Mouse (Mus musculus): ENCODE data around the gene Dnm2. TPM values are rescaled to one million over a fixed set of nuclear protein-coding genes. Genes with fewer than 3 reads are reported as not detected.

Dnm2 gene
- total RNA-seq (2021) = 10 to 100 TPM; 87.1 to 92.7 TPM

DNA sequence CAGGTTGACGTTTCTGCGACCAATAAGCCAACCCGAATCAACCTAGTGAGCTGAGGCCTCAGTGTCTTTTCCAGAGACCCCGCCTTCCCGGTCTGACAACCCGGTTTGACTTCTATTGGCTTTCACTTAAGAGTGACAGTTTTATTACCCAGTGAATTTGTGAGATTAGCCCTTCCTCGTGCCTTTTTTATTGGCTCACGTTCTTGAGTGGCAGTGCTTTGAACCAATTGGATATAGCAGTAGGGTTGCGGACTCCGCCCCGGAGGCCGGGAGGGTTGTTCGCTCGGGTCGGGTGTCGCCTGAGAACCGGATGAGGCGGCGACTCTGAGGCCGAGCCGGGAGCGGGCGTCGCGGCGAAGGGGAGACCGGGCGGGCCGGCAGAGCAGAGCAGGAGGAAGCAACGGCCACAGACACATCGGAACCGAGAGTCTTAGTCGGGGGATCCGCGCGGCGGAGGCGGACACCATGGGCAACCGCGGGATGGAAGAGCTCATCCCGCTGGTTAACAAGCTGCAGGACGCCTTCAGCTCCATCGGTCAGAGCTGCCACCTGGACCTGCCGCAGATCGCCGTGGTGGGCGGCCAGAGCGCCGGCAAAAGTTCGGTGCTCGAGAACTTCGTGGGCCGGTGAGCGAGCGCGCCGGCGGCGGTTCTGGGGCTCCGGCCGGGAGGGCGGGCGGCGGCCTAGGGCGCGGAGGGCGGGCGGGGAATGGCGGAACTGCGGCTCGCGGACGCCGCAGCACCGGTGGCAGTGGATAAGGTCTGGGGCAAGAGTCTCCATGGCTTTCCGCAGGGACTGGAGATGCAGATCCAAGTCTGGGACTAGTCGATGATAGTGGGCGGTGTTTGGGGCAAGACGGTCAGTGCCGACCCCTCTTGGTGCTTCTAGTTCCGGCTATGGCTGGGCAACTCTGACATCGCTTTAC is at the start of gene Dnm2:
Dnm2 (plus strand) TSS at position 278 of the 925 bp plus-strand sequence.
- intact Hi-C loops (cut with DNase I) = loop anchor here (5.0 kb wide), 1 partner anchor 47 kb away; no protein-coding TSS in a partner anchor
- DNase-seq = peak; percentile 95

DNA sequence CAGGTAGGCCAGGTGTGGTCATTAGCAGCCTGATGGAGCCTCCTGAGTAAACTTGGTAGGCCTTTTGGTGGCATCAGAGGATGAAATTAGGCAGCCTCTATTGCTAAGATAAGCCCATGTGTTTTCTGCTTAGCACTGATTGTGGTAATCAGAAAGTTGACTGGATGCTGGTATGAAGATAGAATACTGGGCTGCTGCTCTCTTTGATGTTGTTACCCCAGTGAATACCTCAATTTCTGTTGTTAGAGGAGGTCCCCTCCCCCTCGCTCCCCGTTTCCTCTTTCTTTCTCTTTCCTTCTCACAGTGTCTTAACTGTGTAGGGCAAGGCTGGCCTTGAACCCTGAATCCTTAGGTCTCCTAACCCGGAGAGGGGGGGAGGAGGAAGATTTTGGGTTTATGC is 45.5 kb upstream of the Dnm2 start:
- intact Hi-C loops (cut with DNase I) = no loop called here
- no peak for DNase-seq

DNA sequence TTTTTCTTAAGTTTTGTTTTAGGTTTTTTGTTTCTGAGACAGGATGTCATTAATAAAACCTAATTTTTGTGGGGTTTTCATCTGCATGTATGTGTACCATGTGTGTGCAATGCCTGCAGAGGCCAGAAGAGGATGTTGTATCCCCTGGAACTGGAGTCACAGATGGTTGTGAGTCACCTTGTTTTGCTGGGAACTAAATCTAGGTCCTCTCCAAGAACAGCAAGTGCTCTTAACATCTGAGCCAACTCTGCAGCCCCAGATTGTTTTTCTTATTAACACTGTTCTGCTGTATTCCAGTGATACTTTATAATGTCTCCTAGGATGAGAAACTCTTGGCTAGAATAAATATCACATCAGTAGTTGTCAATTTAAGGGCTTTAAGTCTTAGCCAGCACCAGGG is 43.8 kb upstream of the Dnm2 start:
- intact Hi-C loops (cut with DNase I) = no loop called here
- no peak for DNase-seq

DNA sequence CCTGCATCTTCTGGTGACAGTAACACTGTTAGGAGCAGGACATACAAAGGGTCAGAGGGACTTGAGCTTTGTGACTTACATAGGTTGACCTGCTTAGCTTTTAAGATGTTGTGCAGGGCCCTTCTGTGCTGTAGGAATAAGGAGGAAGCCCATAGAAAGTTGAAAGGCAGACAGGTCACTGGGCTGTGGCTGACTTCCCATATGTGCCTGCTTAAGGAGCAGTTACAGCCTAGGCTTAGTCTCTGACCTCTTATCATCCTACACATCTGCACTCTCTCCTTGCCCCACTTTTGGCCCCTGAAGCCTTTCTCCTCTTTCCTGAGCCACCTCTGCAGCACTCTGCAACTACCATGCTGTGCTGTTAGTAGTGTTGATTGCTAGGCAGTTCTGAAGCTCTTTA is 40.7 kb upstream of the Dnm2 start:
- intact Hi-C loops (cut with DNase I) = no loop called here
- no peak for DNase-seq

DNA sequence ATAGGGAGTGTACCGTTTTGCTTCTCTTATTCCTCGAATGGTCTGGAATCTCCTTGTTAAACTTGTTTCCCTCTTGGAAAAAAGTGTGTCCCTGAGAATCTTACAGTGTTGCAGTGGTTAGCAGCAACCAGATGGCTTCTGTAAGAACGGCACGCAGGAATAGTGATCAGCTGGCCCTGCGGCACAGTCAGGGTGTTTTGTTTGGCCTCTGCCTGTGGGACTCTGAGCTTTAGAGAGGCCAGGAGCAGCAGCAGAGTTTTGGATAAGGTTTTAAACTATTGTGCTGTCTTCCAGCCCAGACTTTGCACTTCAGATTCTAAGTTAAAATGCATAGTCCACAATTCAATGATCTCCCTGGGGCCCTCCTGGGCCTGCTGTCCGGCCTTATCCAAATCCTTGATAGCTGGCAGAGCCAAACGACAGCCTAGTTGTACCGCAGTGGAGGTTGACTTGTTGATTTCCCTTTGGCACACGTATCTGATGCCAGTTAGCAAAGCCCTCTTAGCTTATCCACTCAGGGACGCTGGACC is 32.0 kb upstream of the Dnm2 start:
- no peak for DNase-seq
- intact Hi-C loops (cut with DNase I) = no loop called here

DNA sequence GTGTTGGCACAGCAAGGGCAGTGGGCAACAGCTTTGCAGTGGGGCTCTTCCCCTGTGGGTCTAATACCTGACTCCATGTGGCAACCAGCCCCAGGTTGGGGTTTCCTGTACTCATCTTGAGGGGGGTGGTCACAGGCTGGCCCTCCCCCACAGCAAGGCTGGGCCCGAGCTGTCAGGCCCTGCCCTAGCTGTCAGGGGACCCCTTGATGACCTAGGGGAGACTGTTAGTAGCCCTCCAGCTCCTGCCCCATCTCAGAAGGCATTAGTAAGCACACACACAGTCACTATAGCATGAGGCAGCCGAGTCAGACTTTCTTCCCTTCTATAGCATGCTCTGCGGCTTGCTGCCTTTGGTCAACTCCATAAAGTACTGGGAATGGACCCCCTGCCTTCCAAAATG is 29.0 kb upstream of the Dnm2 start:
- intact Hi-C loops (cut with DNase I) = no loop called here
- no peak for DNase-seq

DNA sequence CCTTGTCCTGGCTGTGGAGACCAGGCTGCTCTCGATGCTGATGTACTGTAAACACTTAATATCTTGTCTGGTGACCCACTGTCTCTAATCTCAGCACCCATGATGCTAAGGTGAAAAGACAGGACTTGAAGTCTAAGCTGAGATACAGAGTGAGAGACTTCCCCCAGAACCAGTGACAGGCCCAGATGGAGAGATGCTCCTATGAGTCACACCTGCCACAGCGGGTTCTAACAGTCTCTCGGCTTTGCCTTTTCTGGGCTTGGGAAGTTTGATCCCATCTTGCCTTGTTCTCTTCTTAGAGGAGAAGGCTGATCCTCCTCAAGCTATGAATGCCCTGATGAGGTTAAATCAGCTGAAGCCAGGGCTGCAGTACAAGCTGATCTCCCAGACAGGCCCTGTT is 27.5 kb upstream of the Dnm2 start:
- intact Hi-C loops (cut with DNase I) = no loop called here
- no peak for DNase-seq

DNA sequence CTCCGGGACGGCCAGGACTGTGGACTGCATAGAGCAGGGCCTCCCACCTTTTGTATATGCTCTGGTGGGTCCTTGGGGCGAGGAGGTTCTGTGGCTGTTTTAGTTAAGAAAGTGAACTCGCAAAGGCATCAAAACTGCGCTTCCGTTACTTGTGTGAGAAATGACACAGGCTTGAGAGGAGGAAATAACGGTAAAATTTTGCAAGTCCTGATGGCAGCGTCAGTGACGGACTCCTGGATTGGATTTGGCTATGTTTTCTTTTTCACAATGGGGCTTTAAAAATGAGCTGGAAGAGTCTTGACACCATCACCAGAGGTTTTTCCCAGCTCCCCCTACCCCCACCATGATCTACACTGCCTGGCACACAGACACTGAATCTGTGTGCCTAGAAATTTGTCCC is 23.7 kb upstream of the Dnm2 start:
- no peak for DNase-seq
- intact Hi-C loops (cut with DNase I) = no loop called here

DNA sequence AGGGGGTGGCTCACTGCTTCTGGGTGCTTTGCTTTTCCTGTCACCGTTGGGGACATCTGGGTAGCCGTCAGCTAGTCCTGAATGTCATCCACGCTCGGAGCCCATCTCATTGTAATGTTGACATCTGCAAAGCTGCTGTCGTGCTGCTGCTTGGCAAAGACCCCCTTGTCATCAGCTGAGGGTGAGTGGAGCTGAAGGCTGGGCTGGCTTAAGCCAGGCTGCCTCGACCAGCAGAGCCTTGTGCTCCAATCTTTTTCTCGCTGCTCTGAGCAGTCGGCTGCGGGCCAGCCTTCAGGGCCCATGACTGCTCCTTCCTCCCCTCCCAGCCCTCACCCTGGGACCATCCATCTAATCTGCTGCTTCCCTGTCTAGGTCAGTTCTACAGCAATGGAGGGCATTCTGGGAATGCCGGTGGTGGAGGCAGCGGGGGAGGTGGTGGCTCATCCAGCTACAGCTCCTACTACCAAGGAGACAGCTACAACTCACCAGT is 21.9 kb upstream of the Dnm2 start:
- intact Hi-C loops (cut with DNase I) = no loop called here
- no peak for DNase-seq

DNA sequence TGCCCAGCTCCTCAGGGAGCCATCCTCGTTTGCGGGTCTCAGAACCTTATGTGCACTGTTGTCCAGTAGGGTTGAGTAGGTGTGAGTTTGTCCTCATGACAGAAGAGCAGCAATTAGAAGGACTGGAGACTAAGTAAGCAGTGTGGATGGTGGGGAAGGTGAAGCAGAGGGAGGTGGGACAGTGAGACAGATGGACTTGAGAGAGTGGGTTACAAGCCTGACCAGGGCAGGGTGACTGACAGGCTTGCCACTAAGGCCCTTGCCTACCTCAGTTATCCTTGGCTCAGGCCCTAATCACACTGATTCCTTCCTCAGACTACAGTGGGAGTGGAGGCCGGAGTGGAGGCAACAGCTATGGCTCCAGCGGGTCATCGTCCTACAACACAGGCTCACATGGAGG is 21.0 kb upstream of the Dnm2 start:
- DNase-seq = no peak
- intact Hi-C loops (cut with DNase I) = no loop called here

DNA sequence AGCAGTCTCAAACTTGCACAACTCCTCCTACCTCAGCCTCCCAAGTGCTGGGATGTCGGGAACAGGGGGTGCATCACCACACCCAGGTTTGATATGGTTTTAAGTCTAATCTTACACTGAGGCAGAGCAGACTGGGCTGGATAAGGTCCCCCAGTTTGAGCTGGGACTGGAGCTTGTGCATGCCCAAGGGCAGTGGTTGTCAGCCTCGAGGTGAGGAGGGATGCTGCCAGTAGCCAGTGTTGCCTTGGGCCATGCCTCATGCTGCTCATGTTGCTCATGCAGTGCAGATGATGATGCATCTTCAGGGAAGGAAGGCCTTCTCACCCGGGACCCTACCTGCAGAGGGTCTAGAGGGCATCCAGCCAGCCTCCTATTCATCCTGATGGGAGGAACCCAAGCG is 19.2 kb upstream of the Dnm2 start:
- DNase-seq = no peak
- intact Hi-C loops (cut with DNase I) = no loop called here

DNA sequence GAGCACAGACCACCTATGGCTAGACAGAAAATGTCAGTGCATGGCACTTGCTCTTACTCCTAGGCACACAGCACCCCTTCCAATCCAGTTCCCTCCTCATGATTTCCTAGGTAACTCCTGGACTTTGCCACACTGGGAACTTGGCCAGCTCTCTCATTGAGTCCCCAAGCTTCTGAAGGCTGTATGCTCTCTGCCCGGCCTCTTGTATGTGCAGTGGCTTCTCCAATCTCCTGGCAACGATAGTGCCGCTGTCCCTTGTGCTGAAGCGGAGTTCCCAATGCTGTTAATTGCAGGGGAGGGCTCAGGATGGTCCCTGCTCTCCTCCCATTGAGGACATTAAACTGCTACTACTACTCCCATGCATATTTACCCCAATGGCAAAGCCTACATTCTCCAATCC is 16.8 kb upstream of the Dnm2 start:
- DNase-seq = peak; percentile 58
- intact Hi-C loops (cut with DNase I) = no loop called here

DNA sequence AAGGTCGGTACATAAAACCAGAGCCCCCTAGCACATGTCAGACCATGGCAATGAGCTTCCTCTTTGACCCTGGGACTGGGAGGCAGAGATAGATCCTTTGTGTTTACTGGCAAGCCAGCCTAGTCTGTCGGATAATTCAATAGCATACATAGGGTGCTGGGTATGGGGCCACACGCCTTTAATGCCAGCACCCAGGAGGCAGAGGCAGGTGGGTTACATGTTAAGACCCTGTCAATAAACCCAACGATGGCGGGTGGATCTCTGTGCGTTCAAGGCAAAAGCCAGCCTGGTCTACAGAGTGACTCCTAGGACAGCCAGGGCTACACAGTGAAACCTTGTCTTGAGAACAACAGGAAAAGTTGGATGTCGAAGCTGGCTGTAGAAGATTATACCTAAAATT is 16.1 kb upstream of the Dnm2 start:
- intact Hi-C loops (cut with DNase I) = no loop called here
- no peak for DNase-seq

DNA sequence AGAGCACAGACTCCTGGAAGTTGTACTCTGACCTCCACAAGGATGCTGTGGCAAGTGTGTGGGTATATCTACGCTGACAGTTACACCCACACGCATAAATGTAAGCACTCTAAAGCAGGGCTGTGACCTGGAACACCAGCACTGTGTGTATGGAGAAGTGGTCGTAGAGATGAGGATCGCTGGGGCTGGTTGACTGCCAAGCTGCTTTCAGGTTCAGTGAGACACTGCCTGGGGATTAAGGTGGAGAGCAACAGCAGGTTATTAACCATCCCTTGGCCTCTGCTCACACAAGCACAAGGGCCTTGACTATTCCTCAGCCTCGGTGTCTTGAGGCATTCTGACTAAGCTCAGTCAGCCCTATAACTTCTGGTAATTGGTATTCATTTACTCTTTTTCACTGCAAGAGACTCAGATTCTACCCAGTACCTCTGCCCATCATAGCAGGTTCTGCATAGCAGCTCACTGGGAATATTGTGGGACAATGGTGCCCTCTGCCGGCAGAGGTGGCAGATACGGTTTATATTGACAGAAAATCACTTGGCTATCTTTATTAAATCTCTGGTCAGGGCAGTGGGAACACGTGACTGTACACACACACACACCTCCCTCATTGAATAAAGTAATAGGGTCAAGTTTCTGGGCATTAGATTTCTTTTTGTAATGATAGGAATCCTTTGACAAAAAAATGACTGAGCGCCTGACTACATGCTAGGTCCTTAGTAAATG is 15.0 kb upstream of the Dnm2 start:
- intact Hi-C loops (cut with DNase I) = no loop called here
- peak; percentile 88 for DNase-seq

DNA sequence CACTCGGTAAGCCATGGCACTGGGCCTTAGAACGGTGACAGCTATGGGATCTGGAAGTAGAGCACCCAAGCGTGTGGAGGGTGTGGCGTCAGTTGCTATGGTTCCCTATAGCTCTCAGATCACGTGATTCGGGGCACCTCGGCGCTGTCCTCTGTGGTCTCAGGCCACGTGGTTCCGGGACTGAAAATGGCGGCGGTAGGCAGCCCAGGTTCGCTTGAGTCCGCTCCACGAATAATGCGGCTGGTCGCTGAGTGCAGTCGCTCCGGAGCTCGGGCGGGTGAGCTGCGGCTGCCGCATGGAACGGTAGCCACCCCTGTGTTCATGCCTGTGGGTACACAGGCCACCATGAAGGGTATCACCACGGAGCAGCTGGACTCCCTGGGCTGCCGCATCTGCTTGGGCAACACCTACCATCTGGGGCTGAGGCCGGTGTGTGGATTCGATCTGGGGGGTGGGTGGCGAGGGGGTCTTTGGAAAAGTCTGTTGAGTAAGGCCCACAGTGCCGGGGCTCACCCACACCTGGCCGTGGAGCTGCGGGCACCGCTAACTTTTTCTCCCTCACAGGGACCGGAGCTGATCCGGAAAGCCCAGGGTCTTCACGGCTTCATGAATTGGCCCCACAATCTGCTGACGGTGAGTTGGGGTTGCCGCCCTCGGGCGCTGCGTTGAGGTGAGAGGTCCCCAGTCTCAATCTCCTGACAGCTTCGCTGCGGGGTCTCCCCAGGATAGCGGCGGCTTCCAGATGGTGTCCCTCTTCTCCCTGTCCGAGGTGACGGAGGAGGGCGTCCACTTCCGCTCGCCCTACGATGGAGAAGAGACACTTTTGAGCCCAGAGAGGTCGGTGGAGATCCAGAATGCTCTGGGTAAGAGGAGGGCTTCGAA is 12.8 kb upstream of the Dnm2 start, which contains the start of gene Qtrt1:
Qtrt1 (plus strand) TSS at position 169 of the 882 bp plus-strand sequence.
- peak; percentile 91 for DNase-seq
- intact Hi-C loops (cut with DNase I) = no loop called here

DNA sequence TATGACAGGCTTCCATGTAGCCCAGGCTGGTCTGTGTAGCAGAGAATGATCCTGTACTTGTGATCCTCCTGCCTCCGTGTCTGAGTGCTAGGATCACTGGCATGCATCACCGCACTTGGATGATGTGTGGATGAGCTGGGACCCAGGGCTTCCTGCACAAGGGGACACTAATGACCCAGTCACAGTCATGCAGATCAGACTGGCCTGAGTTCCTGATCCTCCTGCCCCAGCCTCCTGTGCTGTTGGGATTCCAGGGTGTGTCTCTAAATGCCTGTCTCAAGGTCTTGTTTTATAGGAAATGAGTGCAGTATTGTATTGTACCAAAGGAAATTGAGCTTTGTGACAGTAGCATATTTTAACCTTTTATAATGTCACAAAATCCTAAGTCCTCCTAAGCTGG is 6.8 kb upstream of the Dnm2 start:
- no peak for DNase-seq
- intact Hi-C loops (cut with DNase I) = no loop called here

DNA sequence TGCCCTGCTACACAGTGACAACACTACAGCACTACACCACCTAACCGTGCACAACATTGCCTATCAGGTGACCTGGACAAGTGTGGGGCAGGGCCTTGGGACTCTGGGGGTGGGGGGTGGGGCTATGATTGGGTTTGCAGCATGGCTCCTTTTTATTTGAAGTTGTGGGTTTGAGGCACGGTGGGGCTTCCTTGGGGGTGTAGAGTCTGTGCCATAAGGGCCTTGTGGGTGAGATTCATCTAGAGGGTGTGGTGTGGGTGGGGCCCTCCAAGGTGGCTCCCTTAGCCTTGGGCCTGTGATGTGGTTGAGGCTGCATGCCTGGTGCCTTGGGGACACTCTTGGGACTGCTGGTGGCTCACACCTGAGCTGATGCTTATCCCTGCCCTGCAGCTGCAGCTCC is 5.1 kb upstream of the Dnm2 start:
- intact Hi-C loops (cut with DNase I) = no loop called here
- DNase-seq = no peak

DNA sequence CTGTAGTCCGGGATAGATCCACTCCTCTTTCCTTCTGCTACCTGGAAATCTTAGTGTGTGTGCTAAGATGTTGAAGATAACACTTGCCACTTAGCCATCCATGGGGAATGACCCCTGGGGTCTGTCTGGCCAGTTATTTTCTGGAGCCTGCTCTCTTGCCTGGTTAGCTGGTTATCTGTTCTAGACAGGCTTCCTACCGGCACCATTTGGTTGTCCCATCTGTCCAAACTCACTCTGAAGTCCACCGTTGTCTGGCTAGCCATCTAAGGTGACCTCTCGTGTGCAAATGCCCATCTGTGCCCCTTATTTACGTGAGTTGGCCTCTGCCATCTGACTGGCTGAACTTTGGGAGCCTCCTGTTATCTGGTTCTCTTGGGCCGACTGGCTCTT is 843 bp downstream of the Dnm2 start:
- intact Hi-C loops (cut with DNase I) = loop anchor here (5.0 kb wide), 1 partner anchor 47 kb away; no protein-coding TSS in a partner anchor
- DNase-seq = no peak

DNA sequence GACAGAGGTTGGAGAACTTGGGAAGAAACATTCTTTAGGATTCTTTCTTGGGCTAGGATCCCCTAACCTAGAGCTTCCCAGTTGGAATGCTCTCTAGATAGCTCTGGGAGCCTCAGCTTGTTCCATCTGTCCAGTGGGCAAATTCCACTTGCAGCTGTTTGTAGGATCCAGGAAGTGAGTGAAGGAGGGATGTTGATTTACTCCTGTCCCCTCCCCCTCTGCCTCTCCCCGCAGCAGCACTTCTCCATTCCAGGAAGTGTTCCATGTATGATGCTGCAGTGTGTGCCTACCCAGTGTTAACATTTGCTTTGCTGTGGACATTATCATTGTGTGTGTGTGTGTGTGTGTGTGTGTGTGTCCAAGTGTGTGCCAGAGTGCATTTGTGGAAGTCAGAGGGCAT is 1.3 kb downstream of the Dnm2 start:
- intact Hi-C loops (cut with DNase I) = loop anchor here (5.0 kb wide), 1 partner anchor 46 kb away; no protein-coding TSS in a partner anchor

DNA sequence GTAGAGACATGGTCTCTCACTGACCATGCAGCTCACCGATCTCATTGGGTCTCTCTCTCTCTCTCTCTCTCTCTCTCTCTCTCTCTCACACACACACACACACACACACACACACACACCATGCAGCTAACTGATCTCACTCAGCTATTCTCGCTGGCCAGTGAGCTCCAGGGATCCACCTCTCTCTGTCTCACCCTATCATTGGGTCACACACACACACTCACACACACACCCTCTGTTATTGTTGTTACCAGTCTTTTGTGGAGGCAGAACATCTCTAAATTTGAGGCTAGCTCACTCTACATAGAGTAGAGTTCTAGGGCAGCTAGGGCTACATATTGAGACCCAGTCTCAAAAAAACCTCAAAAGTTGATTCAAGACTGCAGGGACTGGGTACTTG is 1.8 kb downstream of the Dnm2 start:
- intact Hi-C loops (cut with DNase I) = loop anchor here (5.0 kb wide), 1 partner anchor 46 kb away; no protein-coding TSS in a partner anchor
- no peak for DNase-seq

More for the DNA sequence above, 1.3 kb downstream of the Dnm2 start:
- DNase-seq = no peak
